Mouse (Mus musculus) adrenal gland, postnatal 0 days (tissue): ENCODE results near the gene Pigh. TPM values are rescaled to one million over a fixed set of nuclear protein-coding genes. Genes with fewer than 3 reads are reported as not detected.

ENCODE experiments used
- polyA plus RNA-seq: library from polyadenylated mRNA; unstranded; fragments of >200 nt; fragmentation: Nextera tagmentation; extraction: Ambion mirVana; gene quantifications from 2 replicates; pipeline ENCODE4 v1.2.1, GENCODE M21; 2015

The Pigh gene
- 16.9 and 17.6 TPM in 2 replicates for polyA plus RNA-seq

DNA sequence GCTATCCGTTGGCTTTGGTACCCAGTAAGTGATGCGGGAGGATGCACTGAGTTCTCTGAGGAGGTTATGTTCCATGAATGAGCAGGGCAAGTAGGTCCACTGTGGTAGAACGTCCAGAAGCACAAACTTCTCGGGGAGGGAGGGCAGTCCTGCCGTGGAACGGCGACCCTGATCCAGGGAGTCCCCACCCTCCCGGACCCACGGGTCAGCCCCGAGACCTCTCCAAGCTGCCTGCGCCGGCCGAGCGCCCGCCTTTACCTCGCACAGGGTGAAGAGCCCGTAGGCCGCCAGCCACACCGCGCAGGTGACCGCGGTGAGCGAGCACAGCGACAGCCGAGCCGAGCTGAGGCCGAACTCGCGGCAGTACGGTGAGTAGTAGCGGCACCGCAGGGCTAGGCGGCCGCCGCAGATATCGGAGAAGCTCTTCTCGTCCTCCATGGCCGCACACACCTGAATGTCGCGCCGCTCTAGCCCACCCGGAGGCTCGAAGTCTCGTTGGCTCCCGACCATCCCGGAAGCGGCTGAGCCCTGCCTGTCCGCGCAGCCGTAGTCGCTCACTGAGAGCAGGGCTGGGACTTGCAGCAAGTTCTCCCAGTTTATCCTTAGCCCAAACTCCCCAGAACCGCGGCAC is at the start of gene Pigh:
Pigh (minus strand) TSS at position 470 of the 631 bp plus-strand sequence.

GRCm38 (mm10) chr12:79130299-79131177 is 41.1 kb upstream of the Pigh start, which contains the start of gene Arg2:
Gene Arg2 (plus strand): TSS chr12:79130777.

Other genes starting within 250 kb of the Pigh start
- 71.0 and 81.4 TPM in 2 replicates for gene Atp6v1d, start 228.0 kb downstream of the Pigh start, polyA plus RNA-seq
- 98.9 and 133 TPM in 2 replicates for gene Eif2s1, start 227.8 kb downstream of the Pigh start, polyA plus RNA-seq
- gene Plek2, start 182.7 kb downstream of the Pigh start, polyA plus RNA-seq = 1.2 and 2.0 TPM in 2 replicates
- gene Tmem229b, start 82.0 kb downstream of the Pigh start, polyA plus RNA-seq = 7.5 and 7.7 TPM in 2 replicates
- gene Plekhh1, start 60.5 kb downstream of the Pigh start, polyA plus RNA-seq = 0.79 and 0.93 TPM in 2 replicates
- 0.65 and 1.4 TPM in 2 replicates for gene Arg2, start 41.1 kb upstream of the Pigh start, polyA plus RNA-seq
- gene Vti1b, start 83.0 kb upstream of the Pigh start, polyA plus RNA-seq = 114 and 152 TPM in 2 replicates
- gene Rdh11, start 102.6 kb upstream of the Pigh start, polyA plus RNA-seq = 16.7 and 19.3 TPM in 2 replicates
- gene Rdh12, start 119.3 kb upstream of the Pigh start, polyA plus RNA-seq = 0.95 and 1.6 TPM in 2 replicates
- 6.0 and 6.8 TPM in 2 replicates for gene Zfyve26, start 206.7 kb upstream of the Pigh start, polyA plus RNA-seq
- 3.9 and 4.3 TPM in 2 replicates for gene Rad51b, start 207.6 kb upstream of the Pigh start, polyA plus RNA-seq